Mouse (Mus musculus): Measurements from ENCODE around the gene Syne1.
A peak's percentile ranks its signal among the peaks of the same experiment; 100 is the strongest.

Syne1 gene

DNA sequence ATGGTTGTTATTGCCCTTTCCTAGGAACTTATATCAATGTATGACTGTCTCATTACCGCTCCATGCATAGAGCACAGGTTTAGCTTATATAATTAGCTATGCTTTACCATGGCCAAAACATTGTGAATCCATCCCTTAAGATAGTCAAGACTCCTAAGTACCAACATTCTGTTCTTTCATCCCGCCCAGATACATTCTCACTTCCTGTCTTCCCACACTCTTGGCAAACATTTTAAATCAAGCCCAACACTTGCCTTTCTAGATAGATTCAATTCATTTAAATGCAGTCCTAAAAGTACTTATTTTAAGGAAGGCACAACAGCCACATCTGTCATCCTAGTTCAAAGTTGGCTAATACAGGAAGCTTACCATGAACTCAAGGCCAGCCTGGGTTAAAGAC lies 113.5 kb downstream of the Syne1 start:
- peak; percentile 78 for DNase-seq (ENCODE audit: low read depth, low spot score)

DNA sequence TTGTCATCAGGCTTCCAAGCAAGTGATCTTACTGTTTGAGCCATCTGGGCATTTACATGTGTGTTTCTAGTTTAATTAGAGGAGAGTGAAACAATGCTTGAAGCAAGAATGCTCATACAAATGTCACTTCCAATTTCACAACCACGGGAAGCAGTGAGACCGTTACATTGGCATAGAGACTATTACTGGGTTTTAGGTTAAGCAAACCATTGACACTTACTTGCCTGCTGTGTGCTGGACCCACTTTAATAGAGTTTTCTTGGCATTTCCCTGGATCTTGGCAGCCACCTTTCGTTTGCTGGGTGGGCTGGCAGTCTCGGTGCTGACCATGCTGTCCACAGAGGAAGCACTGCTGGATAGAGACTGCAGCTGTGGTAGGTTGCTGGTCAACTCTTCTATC lies 127.3 kb downstream of the Syne1 start:
- DNase-seq (ENCODE audit: low read depth, low spot score) = no peak

DNA sequence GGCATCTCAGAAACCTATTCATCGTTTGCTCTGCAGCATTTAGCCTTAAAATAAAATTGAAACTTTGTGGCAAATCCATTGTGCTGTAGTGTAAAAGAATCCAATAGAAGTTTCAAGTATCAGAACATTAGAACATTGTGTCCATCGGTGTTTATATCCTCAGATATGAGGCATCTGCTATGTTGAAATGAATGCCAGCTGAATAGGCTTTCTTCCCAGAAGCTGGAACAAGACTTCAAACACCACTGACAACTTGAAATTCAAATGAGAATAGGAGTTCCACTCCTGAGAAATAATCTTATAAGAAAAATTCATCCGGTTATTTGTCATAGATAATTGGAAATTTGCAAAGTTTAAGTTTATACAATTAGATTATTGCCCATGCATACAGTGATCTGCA lies 135.6 kb downstream of the Syne1 start:
- peak; percentile 46 for DNase-seq (ENCODE audit: low read depth, low spot score)

DNA sequence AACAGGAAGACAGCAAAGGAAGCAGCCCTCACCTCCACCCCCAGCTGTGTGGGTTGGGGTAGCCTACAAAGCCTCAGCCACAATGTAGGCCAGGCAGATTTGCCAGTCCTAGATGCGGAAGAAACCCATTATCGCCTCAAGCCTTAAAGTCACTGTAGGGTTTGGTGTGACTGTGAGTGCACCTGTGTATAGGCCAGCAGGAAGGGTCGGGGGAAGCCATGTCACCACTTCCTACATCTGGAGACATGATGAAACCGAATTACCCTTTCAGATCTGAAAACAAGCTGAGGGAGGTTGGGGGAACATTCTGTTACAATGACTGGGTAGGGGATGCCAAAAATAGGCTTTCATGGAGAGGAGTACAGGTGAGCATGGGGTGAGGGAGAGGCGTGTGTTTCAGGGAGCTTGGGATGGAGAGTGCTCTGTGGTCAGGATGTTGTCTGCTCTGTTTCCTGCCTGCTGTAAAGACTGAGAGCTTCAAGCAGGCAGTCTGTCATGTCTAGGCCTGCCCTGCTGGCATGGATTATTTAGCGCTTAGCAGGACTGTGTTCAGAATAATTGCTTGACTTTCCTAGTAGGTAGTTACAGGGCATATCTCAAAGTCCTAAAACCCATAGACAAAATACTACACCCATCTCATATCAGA lies 167.0 kb downstream of the Syne1 start:
- DNase-seq (ENCODE audit: low read depth, low spot score) = no peak

DNA sequence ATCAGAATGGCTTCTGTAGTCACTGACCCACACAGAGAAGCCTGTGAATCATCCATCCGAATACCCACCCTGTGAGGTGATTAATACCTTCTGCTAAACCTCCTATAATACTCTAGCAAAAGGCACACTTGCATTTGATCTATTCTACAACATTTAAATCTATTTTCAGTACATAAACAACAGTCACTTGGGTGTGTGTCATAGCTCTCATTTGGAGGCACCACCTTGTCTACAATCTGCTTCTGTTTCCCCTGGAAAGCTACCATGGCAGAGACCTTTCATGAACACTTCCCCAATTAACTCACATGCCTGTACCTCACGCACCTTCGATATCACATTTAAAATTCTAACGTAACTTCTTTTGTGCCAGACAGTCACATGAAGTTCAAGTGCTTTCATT lies 169.7 kb downstream of the Syne1 start:
- DNase-seq (ENCODE audit: low read depth, low spot score) = no peak

DNA sequence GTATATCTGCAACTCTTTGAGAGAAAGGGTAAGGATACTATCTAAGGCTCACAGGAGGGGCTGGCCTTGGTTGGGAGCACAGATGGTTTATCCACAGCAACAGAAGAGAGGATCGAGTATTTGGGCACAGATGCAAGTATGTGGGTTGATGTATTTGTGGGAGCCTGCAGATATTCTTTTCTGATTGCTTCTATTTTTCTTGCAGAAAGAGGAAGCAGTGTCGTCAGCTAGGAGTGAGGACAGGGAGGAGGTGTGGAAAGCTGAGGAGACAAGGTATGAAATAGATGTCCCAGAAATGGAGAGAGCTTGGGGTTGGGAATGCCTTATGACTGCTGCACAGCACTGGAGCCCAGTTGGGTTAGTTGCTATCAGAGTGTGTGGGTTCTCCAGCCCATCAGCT lies 172.3 kb downstream of the Syne1 start:
- DNase-seq (ENCODE audit: low read depth, low spot score) = peak; percentile 94

DNA sequence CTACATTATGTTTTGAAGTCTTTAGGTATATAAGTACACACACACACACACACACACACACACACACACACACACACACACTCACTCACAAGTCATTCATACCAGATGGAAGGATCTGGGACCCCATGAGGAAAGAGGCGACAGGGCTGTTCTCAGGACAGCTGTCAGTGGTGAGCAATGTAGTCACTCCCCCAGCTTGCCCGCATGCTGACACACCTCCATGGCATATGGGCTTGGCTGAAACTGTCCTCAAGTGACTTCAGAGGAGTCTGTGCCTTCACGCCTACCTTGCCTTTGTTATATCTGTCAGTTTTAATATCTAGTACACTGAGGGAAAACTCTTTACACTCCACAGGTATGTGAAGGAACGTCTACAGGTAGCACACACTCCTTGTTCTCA lies 181.7 kb downstream of the Syne1 start:
- no peak for DNase-seq (ENCODE audit: low read depth, low spot score)

DNA sequence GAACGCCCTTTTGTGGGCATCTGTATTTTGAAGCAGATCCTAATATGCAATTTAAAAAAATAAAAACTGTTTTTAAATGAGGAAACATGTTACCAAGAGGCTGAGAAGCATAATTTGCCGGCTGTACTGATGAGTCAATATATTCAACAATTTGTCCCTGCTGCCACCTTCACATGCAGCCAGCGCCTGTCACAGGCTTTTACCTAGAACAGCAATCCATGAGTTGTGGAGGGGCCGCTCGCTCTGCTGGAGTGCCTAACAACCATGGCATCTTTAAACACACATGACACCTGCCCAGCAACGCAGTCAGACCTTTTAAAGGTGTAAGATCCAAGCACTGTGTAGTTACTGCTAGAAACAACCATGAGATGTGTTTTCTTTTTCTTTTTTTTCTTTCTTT lies 183.0 kb downstream of the Syne1 start:
- DNase-seq (ENCODE audit: low read depth, low spot score) = no peak

DNA sequence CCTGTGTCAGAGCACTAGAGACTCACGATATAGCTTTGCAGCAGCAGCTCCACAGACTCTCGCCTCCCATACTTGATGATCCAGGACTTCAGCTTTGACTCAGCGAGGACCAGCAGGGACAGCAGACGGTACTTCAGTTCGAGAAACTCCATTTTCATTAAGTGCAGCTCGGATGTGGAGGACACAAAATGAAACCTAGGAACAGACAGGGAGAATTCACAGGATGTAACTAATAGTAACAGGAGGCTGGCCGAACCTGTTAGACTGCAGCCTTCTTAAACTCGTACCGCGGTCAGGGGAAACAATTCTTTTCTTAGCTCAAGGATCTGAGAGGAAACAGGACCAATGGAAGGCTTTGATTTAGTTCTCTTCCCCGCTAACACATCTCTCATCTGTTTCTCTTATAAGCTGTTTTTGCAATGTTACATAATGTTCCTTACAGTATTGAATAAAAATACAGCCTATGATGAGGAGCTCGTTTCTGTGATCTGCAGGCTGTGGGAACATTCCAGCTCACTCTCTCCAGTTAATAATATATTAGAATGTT lies 183.7 kb downstream of the Syne1 start:
- DNase-seq (ENCODE audit: low read depth, low spot score) = peak; percentile 77

DNA sequence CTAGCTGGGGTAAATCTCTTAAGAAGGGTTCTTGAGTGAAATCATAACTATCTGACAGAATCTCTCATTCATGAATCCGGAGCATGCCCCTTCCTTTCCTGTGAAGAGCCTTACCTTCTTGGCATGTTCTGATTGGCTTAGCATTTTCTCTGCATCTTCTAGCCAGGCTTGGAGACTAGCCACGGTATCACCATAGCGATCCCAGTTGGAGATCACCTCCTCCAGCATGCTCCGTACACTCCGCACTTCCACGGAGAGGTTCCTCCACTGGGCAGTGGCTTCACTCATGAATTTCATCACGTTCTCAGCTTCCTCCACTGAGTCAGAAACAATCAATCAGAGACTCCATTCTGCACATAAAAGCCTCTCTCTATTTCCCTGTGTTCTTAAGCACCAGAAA lies 190.7 kb downstream of the Syne1 start:
- DNase-seq (ENCODE audit: low read depth, low spot score) = no peak

DNA sequence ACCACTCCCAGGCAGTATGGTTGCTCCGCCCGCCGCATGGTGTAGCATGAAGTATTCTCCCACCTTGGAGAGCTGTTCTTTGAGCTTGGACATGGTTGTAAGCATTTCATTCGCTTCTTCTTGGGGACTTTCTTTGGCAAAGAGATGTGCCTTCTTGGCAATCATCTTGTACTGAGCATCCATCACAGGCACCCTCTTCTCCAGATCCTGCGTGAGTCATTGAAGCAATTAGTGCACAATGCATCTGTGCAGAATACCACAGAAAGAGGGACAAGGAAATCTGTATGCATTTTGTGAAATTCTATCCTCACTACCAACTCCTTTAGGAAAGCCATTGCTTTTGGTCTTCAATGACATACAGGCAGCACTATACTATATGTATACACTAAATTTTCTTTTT lies 194.7 kb downstream of the Syne1 start:
- peak; percentile 51 for DNase-seq (ENCODE audit: low read depth, low spot score)

DNA sequence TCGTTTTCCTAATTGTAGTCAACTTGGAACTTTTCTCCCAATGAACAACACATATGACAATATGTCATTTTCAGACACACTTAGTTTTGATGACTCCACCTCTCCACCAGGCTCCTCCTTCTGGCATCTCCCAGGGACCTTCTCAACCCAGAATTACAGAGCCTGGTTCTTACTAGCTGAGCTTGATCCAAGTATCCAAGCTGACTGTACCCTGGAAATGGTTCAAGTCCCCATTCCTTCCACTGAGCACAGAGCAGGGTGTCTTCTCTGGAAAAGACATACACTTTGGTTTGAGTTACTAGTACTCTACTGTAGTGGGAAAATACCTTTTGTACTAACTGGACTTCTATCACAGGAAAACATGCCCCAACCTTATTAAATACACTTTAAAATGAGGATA lies 197.9 kb downstream of the Syne1 start:
- no peak for DNase-seq (ENCODE audit: low read depth, low spot score)

DNA sequence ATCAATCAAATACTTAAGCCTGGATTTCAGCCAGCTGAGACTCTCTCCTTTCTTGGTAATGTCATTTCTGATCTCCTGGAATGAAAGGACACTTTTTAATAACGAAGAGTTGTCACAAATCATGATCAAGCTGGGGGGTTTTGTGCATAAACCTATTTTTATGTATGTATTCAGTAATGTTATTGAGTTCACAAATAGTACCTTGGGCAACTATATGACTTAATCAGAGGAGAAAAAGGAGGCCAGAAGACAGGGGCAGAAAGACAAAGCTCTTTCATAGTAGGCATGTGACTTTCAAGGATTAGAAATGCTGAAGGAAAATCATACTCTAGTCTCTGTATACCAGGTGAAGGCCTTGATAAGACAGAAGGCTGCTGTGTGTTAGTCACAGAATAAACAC lies 204.4 kb downstream of the Syne1 start:
- no peak for DNase-seq (ENCODE audit: low read depth, low spot score)

DNA sequence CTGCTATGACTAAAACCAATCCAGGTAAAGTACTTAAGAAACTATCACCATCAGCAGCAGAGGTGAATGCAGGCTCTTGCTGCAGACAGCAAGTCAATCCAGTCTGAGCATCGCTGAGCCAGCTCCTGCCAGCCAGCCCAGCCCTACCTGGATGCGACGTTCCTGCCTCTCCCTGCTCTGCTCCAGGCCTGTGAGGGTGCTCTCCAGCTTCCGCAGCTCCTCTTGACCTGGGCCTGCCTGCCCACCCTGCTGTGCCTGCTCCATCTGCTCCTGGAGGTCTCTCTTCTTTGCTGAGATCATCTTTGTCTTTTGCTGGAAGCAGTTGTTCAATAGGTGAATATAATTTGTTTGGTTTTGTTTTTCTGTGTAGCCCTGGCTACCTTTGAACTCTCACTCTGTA lies 208.1 kb downstream of the Syne1 start:
- no peak for DNase-seq (ENCODE audit: low read depth, low spot score)

DNA sequence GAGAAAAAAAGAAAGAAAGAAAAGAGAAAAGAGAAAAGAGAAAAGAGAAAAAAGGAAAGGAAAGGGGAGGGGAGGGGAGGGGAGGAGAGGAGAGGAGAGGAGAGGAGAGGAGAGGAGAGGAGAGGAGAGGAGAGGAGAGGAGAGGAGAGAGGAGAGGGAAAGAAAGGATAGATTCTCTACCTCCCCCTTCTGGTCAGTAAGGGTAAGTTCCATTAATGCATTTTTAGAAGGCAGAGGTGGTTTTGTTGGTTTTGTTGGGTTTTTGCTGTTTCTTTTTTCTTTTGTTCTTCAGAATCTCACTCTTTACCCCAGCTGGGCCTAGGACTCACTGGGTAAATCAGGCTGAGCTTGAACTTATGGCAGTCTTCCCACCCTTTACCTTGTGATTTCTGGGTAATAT lies 214.9 kb downstream of the Syne1 start:
- no peak for DNase-seq (ENCODE audit: low read depth, low spot score)

DNA sequence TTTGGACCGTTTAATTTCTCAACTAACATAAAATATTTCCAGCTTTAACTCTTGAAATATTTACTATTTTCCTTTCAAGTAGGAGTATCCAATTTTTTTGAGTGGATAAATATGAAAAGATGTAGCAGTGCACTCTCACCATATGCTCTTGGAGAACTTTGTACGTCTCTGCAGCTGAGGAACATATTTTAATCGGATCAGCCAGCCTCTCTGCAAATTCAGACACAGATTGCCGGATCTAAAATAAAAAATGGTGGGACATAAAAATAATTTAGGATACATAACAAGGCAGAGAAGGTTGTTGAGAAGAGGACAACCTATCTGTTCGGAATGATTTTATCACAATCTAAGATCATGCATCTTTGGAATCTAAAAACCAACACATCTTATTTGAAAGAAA lies 218.5 kb downstream of the Syne1 start:
- peak; percentile 50 for DNase-seq (ENCODE audit: low read depth, low spot score)

DNA sequence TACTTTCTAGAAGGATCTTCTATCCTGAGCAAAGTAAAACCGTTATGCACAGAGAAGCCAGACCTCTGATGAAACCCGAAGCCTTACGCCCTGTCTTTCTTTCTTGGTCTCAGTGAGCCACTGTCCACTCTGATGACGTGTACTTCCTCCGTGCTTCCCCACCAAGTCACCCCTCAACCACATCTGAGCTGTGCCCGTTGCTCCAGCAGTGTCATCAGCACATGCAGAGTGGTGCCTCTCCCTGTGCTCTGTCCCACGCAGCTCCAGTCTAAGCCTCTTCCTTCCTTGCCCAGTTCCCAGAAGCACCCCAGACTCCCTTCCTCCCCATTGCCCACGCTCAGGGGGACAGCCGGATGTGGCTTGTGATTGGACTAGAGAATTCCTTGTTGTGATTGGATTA lies 224.6 kb downstream of the Syne1 start:
- no peak for DNase-seq (ENCODE audit: low read depth, low spot score)

DNA sequence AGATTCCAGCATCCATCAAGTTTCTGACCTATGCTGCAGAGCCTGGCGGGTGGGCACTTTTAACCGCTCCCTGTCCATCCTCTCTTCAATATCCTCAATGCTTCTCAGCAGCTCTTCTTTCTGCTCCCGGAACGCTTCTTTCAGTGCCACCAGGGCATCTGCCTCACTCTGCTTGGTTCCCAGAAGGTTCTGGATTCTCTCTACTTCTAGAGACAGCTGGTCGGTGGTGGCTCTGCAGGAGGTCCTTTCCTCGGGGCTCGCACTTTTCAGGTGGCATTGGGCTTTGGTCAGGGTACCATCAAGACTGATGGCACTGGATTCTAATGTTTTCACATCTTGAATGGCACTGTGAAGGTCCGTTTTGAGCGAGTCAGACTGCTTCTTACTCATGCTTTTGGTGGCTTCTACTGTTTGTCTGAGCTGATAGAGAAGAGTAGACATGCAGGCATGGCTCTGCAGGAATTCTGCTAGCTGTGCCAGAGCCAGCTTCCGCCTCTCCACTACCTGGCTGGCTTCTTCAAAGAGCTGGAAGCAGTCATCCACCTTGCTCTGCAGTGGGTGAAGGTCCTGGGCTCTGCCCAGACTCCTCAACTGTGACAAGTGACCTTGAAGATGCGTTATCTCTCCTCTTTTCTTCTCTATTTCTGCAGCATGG lies 227.4 kb downstream of the Syne1 start:
- no peak for DNase-seq (ENCODE audit: low read depth, low spot score)

DNA sequence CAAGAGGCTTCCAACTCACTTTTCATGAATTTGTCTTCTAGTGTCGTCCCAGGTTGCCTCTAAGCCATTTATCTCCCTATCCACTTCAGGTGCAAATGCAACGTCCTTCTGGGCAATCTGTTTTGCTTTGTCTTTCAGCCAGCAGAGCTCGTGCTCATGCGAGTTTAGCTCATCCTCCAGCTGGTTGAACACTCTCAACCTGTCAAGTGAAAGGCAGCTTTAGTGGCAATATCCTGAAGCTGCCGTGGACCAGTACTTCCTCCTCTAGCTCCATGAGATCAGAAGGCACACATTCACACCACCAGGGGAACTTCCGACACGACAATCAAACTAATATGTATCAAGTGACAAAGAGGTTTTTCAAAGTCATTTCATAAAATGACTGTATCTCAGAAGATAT lies 228.7 kb downstream of the Syne1 start:
- DNase-seq (ENCODE audit: low read depth, low spot score) = no peak

DNA sequence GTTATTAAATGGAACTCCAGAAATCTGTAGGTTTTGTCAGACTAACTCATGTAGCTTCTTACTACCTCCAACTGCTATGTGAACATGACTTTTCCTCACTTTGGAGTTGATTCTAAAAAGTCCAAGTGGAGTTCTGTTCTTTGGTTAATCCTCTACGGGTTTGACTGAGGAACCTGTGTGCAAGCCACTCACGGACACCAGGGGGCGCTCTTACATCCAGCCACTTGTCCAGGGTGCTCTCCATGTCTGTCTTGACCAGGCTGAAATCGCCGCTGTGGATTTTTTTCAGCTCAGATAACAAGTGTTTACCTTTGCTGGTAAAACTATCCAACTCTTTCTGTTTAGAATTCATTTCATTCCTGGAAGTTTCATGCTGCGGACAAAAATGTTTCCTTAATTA lies 233.7 kb downstream of the Syne1 start:
- peak; percentile 55 for DNase-seq (ENCODE audit: low read depth, low spot score)

DNA sequence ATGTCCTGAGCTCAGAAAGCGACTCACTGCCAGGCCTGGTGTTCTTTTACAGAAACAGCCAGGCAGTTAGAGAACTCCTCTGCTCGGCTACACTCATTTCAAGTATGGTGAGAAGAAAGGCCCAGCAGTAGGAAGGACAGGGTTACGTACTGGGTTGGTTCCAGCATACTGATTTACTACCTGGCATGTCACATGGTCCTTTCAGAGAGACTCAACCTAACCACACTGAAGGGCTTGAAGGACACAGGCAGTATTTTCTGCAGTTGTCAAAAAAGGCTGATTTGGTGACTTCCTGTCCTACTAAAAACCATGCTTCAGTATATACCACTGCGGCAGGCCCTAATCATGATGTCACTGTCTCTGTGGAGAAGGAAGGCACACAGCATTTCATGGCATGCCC lies 238.8 kb downstream of the Syne1 start:
- DNase-seq (ENCODE audit: low read depth, low spot score) = no peak

DNA sequence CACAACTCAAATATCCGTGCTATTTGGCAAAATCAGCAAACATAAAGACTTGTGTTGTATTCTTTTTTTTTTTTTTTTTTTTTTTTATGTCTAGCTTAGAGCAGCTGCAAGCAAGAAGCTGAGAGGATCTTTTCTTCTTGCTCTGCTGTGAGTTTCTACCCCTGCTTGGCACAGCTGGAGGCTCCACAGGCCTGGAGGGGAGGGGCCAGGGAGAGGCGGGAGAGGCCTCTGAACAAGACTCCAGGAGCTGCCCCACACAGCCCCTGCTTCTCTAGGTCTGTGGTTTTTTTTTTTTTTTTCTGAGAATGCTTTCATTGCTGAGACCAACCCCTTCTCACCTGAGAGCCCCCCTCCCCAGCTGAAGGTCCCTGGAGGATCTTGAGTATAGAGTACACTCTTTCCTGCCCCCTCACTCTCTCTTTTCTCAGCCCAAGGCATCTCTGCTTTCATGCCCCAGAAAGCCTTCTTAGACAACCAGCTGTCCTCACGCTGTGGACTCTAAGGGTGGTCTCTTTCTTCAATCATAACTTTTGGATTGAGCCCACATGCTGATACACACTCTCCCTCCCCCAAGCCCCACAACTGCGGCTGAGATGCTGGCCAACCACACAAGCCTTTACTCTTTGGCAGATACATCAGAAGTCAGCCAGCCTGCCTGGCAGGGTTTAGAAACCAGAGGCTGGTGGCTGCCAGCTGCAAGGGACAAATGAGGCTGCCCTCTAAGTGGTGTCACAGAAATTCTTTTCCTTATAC lies 241.1 kb downstream of the Syne1 start:
- no peak for DNase-seq (ENCODE audit: low read depth, low spot score)

DNA sequence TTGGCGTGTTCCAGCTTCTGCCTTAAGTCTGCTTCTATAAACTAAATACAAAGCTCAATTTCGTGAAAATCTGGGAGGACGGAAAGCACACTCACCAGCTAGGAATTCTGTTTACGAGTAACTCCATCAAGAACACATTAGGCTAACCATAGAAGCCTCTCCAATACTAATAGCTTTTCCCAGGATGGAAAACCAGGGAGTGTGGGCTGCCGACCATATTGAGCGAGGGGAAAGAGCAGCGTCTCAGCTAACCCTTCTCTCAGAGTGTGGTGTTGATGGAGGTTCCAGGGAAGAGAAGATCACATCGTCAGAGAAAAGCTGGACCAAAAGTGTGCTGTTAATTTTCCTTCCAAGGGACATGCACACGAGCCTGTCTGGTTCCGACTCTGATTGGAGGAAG lies 241.9 kb downstream of the Syne1 start:
- DNase-seq (ENCODE audit: low read depth, low spot score) = no peak

Data from telencephalon, adult 2 months (tissue).